Mouse (Mus musculus): ENCODE measurements at regions not wholly inside any gene's neighbourhood (a gene's known extent, or its start where the extent isn't known, plus 50 kb on each side); places are given as distances from the start of the nearest gene placed in this dataset.
"Not testable (repeated sequence)": the region's sequence is repeated elsewhere in the genome, so short reads cannot be mapped to it uniquely, and the experiment has no call there.

GRCm38 (mm10) chr17:16926200-16926599, 137.7 kb upstream of the Zfp960 start:
- in situ Hi-C loops (cut with MboI, MseI), result no loop called here

DNA sequence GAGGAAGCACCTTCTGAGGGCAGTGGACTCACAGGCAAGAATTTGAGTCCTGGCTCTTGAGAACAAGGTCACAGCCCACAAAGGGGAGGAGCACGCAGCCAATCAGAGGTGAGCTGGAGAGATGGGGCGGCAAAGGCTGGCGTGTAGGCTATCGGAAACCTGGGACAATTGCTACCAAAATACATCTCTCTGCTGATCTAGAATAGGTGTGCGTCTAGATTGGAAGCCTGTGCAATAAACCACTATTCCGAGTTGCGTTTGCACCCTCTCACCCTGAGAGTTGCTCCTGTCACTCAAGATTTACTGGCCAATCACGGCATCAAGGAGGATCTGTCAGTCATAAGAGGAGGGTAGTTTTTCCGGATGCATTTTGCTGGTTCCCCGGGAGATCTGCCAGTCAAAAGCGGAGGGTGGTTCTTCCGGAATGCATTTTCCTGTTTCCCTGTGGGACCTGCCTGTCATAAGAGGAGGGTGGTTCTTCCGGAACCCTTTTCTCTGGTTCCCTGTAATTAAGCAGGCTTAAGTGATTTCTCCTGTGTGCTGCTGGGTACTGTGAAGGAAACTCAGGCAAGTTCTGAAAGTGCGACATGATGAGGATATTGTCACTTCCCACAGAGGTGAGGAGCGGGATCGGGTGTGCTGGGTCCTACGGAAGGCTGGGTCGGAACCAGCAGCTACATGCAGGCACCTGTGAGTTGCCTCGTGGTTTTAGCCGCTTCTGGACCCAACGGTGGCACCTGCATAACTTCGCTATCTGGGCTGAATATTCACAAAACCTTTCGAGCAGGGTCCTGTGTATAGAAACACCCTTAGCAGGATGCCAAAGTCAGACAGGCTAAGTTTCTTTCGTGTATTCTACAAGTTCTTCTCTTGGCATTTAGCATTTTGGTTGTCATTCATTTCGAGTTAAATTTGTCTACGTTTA, 112.6 kb upstream of the Zfp960 start:
- in situ Hi-C loops (cut with MboI, MseI), result loop anchor here (10.0 kb wide), 1 partner anchor 1407 kb away; no protein-coding TSS in a partner anchor

DNA sequence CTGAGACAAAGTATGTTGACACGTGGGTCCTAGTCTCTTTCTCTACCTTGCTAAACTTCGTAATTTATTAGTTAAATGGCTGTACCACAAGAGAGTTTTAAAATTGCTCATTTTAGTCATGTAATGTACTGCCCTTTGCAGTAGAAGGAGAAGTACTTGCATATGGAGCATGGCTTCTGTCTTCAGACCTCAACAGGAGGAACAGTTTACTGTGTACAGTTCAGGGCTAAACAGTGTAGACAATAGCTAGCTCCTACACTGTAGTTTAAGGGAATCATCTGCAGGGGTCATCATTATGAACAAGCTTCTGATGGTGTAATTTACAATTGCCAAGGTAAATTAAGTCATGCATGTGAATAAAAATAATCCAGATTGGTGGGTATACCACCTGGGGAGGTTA, 111.8 kb upstream of the Zfp960 start:
- in situ Hi-C loops (cut with MboI, MseI), result loop anchor here (10.0 kb wide), 1 partner anchor 1407 kb away; no protein-coding TSS in a partner anchor

DNA sequence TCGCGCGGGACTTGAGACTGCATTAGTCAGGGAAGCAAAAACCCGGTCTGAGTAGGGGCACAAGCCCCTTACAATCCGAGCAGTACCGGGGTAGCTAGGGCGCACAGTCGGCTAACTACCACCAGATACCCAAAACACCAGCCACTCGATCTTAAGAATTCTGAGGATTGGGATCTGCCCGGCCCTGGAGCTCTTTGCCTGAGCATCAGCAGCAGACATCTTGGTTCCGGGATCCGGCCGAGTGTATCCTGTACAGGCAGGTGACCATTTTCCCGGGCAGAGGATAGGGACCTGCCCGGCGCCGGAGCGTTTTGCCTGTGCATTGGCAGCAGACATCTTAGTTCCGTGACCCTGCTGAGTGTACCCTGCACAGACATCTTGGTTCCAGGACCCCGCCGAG, 66.7 kb upstream of the Zfp960 start:
- in situ Hi-C loops (cut with MboI, MseI), result not testable (repeated sequence)

DNA sequence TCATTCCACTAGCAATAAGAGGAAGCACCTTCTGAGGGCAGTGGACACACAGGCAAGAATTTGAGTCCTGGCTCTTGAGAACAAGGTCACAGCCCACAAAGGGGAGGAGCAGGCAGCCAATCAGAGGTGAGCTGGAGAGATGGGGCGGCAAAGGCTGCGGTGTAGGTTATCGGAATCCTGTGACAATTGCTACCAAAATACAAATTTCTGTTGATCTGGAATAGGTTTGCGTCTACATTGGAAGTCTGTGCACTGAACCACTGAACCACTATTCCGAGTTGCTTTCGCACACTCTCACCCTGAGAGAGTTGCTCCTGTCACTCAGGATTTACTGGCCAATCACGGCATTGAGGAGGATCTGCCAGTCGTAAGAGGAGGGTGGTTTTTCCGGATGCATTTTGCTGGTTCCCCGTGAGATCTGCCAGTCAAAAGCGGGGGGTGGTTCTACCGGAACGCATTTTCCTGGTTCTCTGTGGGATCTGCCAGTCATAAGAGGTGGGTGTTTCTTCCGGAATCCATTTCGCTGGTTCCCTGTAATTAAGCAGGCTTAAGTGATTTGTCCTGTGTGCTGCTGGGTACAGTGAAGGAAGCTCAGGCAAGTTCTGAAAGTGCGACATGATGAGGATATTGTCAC, 59.2 kb upstream of the Zfp960 start:
- in situ Hi-C loops (cut with MboI, MseI), result not testable (repeated sequence)

DNA sequence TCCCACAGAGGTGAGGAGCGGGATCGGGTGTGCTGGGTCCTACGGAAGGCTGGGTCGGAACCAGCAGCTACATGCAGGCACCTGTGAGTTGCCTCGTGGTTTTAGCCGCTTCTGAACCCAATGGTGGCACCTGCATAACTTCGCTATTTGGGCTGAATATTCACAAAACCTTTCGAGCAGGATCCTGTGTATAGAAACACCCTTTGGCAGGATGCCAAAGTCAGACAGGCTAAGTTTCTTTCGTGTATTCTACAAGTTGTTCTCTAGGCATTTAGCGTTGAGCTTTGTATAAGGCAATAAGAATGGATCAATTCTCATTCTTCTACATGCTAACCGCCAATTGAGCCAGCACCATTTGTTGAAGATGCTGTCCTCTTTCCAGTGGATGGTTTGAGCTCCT, 58.6 kb upstream of the Zfp960 start:
- in situ Hi-C loops (cut with MboI, MseI), result not testable (repeated sequence)

Data from T-helper 2 cell (primary cell).